Mouse (Mus musculus) liver, embryonic 12.5 days (tissue): ENCODE results near the gene Amn1. TPM values are rescaled to one million over a fixed set of nuclear protein-coding genes. Genes with fewer than 3 reads are reported as not detected.
"Not testable (repeated sequence)": the region's sequence is repeated elsewhere in the genome, so short reads cannot be mapped to it uniquely, and the experiment has no call there.

ENCODE experiments used
- ATAC-seq: fragments of 200-750 bp; cut with Nextera tagmentation; 2 replicates; pipeline ENCODE4 v1.8.0; 2017; ENCODE audit warnings: moderate number of reproducible peaks, mild to moderate bottlenecking, moderate library complexity
- H3K27ac ChIP-seq: fragments of 300-500 bp; sonication (generic); 2 replicates; pipeline ENCODE4 v1.5.1; 2016; ENCODE audit warnings: mild to moderate bottlenecking
- H3K27me3 ChIP-seq: fragments of 300-500 bp; sonication (generic); replicated peaks from 2 replicates; pipeline ENCODE4 v1.6.1; 2016; ENCODE audit warnings: mild to moderate bottlenecking, moderate library complexity
- H3K36me3 ChIP-seq: fragments of 300-500 bp; sonication (generic); 2 replicates; pipeline ENCODE4 v1.6.1; 2016; ENCODE audit warnings: mild to moderate bottlenecking, moderate library complexity
- H3K4me1 ChIP-seq: fragments of 300-500 bp; sonication (generic); 2 replicates; pipeline ENCODE4 v1.6.1; 2016
- H3K4me2 ChIP-seq: fragments of 300-500 bp; sonication (generic); 2 replicates; pipeline ENCODE4 v1.6.1; 2016; ENCODE audit warnings: mild to moderate bottlenecking, moderate library complexity
- H3K4me3 ChIP-seq: fragments of 300-500 bp; sonication (generic); 2 replicates; pipeline ENCODE4 v1.5.1; 2016; ENCODE audit warnings: mild to moderate bottlenecking, moderate library complexity
- H3K9ac ChIP-seq: fragments of 300-500 bp; sonication (generic); 2 replicates; pipeline ENCODE4 v1.6.1; 2016; ENCODE audit warnings: mild to moderate bottlenecking, moderate library complexity
- H3K9me3 ChIP-seq: fragments of 300-500 bp; sonication (generic); replicated peaks from 2 replicates; pipeline ENCODE4 v1.6.1; 2016; ENCODE audit warnings: mild to moderate bottlenecking, moderate library complexity
- WGBS: fragments of 180-500 bp; shearing (Covaris S2); methylation state at CpG from one replicate; pipeline ENCODE4 v1.1.7; 2016; ENCODE audit not compliant: insufficient replicate concordance; 5-methylcytosine and 5-hydroxymethylcytosine counted together
- polyA plus RNA-seq: library from polyadenylated mRNA; unstranded; fragments of >200 nt; fragmentation: Nextera tagmentation; extraction: Ambion mirVana; gene quantifications from 2 replicates; pipeline ENCODE4 v1.2.1, GENCODE M21; 2016

Amn1 gene
- polyA plus RNA-seq: 8.6 and 9.2 TPM in 2 replicates

- H3K4me1 ChIP-seq: peaks cover 53% of the 10 kb centered on the region
- peak within 1 kb of the TSS; percentile 90 for H3K27ac ChIP-seq
- peaks cover 8% of the 10 kb centered on the region for H3K36me3 ChIP-seq
- H3K4me3 ChIP-seq: peak within 1 kb of the TSS; percentile 86
- H3K27me3 ChIP-seq: no peaks in the 10 kb centered on the region
- H3K9me3 ChIP-seq: 0 out of 2 replicates have a peak, but pooled peaks cover 6% of the 10 kb centered on the region
- ATAC-seq: peak; percentile 92
- H3K9ac ChIP-seq: peak within 1 kb of the TSS; percentile 83
- WGBS: 1% methylated on average over 34 of the region's 34 CpGs
- peak within 1 kb of the TSS; percentile 80 for H3K4me2 ChIP-seq
These were observed at the start of gene Amn1 for GRCm38 (mm10) chr6:149188041-149188924. Gene Amn1, minus strand, starts transcription at chr6:149188712.

DNA sequence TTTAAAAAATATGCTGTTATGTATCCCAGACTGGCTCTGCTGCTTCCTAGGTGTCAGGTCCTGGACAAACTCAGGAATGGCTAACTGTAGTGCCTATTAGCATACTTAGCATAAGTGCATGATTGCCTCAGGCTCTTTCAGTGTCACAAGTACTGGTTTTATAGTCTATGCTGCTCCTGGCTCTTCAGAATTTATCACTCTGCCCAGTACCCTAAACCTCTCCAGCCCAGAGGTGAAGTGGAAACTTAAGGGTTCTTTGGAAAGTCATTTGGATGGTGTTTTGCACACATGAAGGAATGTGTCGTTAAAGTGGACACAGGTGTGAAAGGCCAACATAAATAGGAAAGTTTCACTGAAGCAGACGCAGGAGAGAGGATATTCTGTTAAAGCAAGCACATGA is 48.3 kb upstream of the Amn1 start:
- Histone ChIP-seq H3K27ac (no peak overlapping the region), H3K27me3 (no peaks in the 10 kb centered on the region), H3K9me3 (no peaks in the 10 kb centered on the region; the same call in 1 of the 2 replicates), H3K36me3 (no peaks in the 10 kb centered on the region), H3K9ac (no peak overlapping the region), H3K4me3 (no peak overlapping the region), H3K4me2 (no peak overlapping the region), H3K4me1 (peaks cover 10% of the 10 kb centered on the region)
- 74% methylated on average over 2 of the region's 2 CpGs for WGBS
- no peak for ATAC-seq

DNA sequence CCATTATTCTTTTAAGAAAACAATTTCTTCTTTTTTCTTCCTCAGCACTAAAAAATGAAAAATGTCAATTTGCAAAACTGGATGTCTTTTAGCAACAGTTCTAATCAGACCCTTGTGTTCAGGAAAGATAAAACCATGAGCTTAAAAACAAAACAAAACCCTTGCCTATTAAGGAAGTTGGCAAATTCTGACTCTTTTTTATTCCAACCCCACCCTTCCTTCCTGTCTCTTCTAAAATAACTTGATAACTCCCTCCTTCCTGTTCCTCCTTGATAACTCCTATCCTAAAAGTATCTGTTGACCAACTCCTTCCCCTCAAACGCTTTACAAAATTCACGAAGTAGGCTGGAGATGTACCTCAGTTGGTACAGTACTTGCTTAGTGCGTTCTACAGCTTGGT is 45.4 kb upstream of the Amn1 start:
- no peaks in the 10 kb centered on the region for H3K27me3 ChIP-seq
- H3K36me3 ChIP-seq: no peaks in the 10 kb centered on the region
- H3K9me3 ChIP-seq: no peaks in the 10 kb centered on the region
- H3K4me2 ChIP-seq: no peak overlapping the region
- no peak overlapping the region for H3K4me3 ChIP-seq
- peaks cover 10% of the 10 kb centered on the region for H3K4me1 ChIP-seq
- peak overlapping the region; percentile 16; the same call in 1 of the 2 replicates for H3K27ac ChIP-seq
- H3K9ac ChIP-seq: no peak overlapping the region
- 27% methylated on average over 3 of the region's 3 CpGs for WGBS
- ATAC-seq: peak; percentile 83

GRCm38 (mm10) chr6:149224751-149225150 is 36.2 kb upstream of the Amn1 start:
- no peak overlapping the region for H3K27ac ChIP-seq
- no peak for ATAC-seq

GRCm38 (mm10) chr6:149221296-149221695 is 32.8 kb upstream of the Amn1 start:
- Histone ChIP-seq H3K4me1 (no peaks in the 10 kb centered on the region), H3K27ac (no peak overlapping the region), H3K27me3 (no peaks in the 10 kb centered on the region), H3K9me3 (no peaks in the 10 kb centered on the region), H3K36me3 (no peaks in the 10 kb centered on the region), H3K9ac (no peak overlapping the region), H3K4me2 (no peak overlapping the region), H3K4me3 (no peak overlapping the region)
- no peak for ATAC-seq

More at GRCm38 (mm10) chr6:149224751-149225150, 36.2 kb upstream of the Amn1 start:
- no peaks in the 10 kb centered on the region for H3K4me1 ChIP-seq
- 84% methylated on average over 4 of the region's 4 CpGs for WGBS
- H3K4me2 ChIP-seq: no peak overlapping the region
- H3K36me3 ChIP-seq: no peaks in the 10 kb centered on the region
- no peak overlapping the region for H3K4me3 ChIP-seq
- H3K9ac ChIP-seq: no peak overlapping the region
- no peaks in the 10 kb centered on the region for H3K27me3 ChIP-seq
- H3K9me3 ChIP-seq: no peaks in the 10 kb centered on the region

DNA sequence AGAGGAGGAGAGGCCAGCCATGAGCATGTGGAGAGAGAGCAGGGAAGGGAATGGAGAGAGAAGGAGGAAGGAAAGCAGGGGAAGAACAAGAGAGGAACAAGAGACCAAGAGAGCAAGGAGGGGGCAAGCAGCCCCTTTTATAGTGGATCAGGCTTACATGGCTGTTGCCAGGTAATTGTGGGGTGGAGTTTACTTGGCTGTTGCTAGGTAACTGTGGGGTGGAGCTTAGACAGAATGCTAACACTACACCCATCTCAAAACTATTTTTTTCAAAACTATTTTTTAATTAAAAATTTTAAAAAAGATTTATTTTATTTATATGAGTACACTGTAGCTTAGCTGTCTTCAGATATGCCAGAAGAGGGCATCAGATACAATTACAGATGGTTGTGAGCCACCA is 10.1 kb upstream of the Amn1 start:
- Histone ChIP-seq H3K9me3 (no peaks in the 10 kb centered on the region), H3K4me3 (no peak overlapping the region), H3K9ac (no peak overlapping the region), H3K27ac (no peak overlapping the region), H3K36me3 (no peaks in the 10 kb centered on the region), H3K4me2 (no peak overlapping the region), H3K4me1 (peaks cover 24% of the 10 kb centered on the region), H3K27me3 (no peaks in the 10 kb centered on the region)
- peak; percentile 57 for ATAC-seq

DNA sequence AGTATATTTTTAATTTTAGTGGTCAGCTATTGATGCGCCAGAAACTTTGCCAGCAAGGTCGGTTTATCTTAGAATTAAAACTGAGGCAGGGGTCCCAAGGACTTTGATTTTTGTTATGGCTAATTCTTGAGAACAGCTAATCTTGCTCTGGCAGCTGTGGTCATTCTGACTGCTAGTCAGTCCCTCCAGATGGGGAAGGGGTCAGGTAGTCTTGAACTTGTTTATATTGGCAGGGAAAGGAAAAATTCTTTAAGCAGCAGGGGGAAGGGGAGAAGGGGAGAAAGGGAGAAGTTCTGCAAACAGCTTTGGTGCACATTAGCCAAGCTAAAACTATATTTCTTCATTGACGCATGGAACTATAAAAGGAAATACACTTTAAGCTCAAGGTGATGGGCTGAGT is 8.6 kb upstream of the Amn1 start:
- no peaks in the 10 kb centered on the region for H3K27me3 ChIP-seq
- no peak overlapping the region for H3K4me2 ChIP-seq
- no peak overlapping the region for H3K27ac ChIP-seq
- 68% methylated on average over 3 of the region's 3 CpGs for WGBS
- H3K4me3 ChIP-seq: no peak overlapping the region
- 0 out of 2 replicates have a peak, but pooled peaks cover 2% of the 10 kb centered on the region for H3K9me3 ChIP-seq
- no peak overlapping the region for H3K9ac ChIP-seq
- peaks cover 38% of the 10 kb centered on the region for H3K4me1 ChIP-seq
- H3K36me3 ChIP-seq: no peaks in the 10 kb centered on the region
- no peak for ATAC-seq

DNA sequence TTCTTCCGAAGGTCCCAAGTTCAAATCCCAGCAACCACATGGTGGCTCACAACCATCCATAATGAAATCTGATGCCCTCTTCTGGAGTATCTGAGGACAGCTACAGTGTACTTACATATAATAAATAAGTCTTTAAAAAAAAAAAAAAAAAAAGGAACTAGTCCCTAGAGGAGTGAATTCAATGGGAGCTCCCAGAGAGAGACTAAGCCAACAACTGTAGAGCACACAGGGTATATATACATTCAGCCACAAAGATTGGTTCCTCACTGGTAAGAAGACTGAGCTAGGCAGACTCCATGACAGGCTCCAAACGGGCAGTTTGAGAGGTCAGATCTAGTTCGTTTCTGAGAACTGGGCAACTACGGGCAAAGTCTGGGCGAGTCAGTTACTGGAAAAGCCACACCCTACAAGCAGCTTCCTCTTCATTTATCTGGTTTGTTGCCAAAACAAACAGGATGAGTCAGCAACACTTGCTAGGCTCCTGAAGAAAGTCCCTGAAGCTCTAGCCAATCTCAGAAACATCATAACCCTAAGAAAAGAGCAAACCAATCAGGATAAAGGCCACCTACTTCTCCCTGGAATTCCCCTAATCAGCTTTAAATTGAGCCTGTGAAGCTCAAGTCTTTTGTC is 4.9 kb upstream of the Amn1 start:
- H3K4me3 ChIP-seq: no peak overlapping the region
- H3K27ac ChIP-seq: peak overlapping the region; percentile 92
- peak; percentile 91 for ATAC-seq
- H3K4me1 ChIP-seq: peaks cover 50% of the 10 kb centered on the region
- WGBS: 30% methylated on average over 5 of the region's 5 CpGs
- peak overlapping the region; percentile 51 for H3K4me2 ChIP-seq
- H3K9me3 ChIP-seq: 0 out of 2 replicates have a peak, but pooled peaks cover 6% of the 10 kb centered on the region
- H3K9ac ChIP-seq: peak overlapping the region; percentile 19; the same call in 1 of the 2 replicates
- no peaks in the 10 kb centered on the region for H3K27me3 ChIP-seq
- no peaks in the 10 kb centered on the region for H3K36me3 ChIP-seq

DNA sequence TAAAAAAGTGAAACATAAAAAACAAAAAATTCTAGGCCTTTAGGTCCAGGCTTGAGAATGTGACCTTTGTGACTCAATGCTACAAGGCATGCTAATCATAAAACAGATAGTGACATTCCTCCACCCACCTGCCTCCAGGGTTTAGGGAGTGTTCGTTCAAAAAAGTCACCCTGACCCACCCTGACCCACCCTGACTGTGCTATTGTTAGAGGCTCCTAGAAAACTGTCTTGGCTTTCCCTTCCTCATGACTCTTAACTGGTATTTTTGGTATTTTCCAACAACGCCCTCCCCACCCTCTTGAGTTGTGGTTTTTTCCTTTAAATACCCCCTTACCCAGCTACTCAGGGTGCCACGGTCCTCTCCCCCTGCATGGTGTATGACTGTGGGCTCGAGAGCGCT is 3.4 kb upstream of the Amn1 start:
- not testable (repeated sequence) for ATAC-seq, H3K4me2 ChIP-seq, H3K36me3 ChIP-seq, H3K4me3 ChIP-seq, H3K27me3 ChIP-seq, H3K9me3 ChIP-seq, H3K9ac ChIP-seq
- WGBS: 75% methylated on average over 5 of the region's 5 CpGs
- Histone ChIP-seq H3K4me1 (peaks cover 53% of the 10 kb centered on the region), H3K27ac (peak overlapping the region; percentile 37; the same call in 1 of the 2 replicates)

DNA sequence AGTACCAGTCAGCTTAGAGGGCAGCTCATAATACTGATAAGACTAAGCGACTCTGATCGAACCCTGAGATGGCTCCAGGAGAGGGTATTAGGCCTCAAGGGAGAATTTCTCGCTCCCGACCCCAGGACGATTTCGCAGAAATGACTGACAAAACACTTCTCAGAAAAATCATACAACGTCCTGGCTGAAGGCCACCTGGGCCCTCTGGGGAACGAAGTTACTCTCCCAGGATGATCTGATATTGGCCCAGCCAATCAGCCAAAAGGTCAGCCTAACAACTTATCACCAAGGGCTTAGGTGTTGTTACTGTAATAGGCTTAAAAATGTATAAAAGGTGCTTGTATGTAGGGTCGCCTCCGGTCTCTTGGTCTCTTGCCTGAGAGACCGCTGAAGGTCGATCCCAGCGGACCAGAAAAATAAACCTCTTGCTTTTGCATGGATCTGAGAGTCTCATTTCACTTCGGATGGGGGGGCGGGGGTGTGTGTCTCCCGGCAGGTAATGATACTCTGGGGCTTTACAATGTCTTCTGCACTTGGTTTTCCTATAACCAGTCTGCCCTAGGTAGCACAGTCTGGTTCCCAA is 919 bp upstream of the Amn1 start:
- Histone ChIP-seq H3K4me2 (peak overlapping the region; percentile 80), H3K4me3 (peak overlapping the region; percentile 86), H3K27ac (peak overlapping the region; percentile 90), H3K9ac (0 out of 2 replicates have a peak overlapping the region, but pooled peaks have one; percentile 67), H3K4me1 (peaks cover 57% of the 10 kb centered on the region), H3K27me3 (no peaks in the 10 kb centered on the region), H3K36me3 (no peaks in the 10 kb centered on the region; the same call in 1 of the 2 replicates), H3K9me3 (0 out of 2 replicates have a peak, but pooled peaks cover 6% of the 10 kb centered on the region)
- ATAC-seq: no peak
- 87% methylated on average over 16 of the region's 16 CpGs for WGBS

- Histone ChIP-seq H3K27me3 (no peaks in the 10 kb centered on the region), H3K36me3 (peaks cover 2% of the 10 kb centered on the region), H3K4me3 (peak overlapping the region; percentile 86), H3K9ac (peak overlapping the region; percentile 67), H3K9me3 (0 out of 2 replicates have a peak, but pooled peaks cover 6% of the 10 kb centered on the region), H3K4me1 (peaks cover 57% of the 10 kb centered on the region), H3K4me2 (peak overlapping the region; percentile 80), H3K27ac (peak overlapping the region; percentile 90)
- WGBS: 35% methylated on average over 8 of the region's 8 CpGs
- peak; percentile 43 for ATAC-seq
These were observed 379 bp upstream of the Amn1 start for GRCm38 (mm10) chr6:149188925-149189257.

GRCm38 (mm10) chr6:149187371-149187770 is 1.1 kb downstream of the Amn1 start:
- Histone ChIP-seq H3K27ac (no peak overlapping the region), H3K9me3 (0 out of 2 replicates have a peak, but pooled peaks cover 6% of the 10 kb centered on the region), H3K9ac (peak overlapping the region; percentile 83; the same call in 1 of the 2 replicates), H3K4me1 (peaks cover 45% of the 10 kb centered on the region), H3K36me3 (peaks cover 16% of the 10 kb centered on the region), H3K4me3 (peak overlapping the region; percentile 86; the same call in 1 of the 2 replicates), H3K4me2 (peak overlapping the region; percentile 80), H3K27me3 (no peaks in the 10 kb centered on the region)
- ATAC-seq: no peak
- WGBS: 38% methylated on average over 1 of the region's 1 CpGs
